Mouse (Mus musculus): ENCODE measurements around the gene Clrn3. TPM values are rescaled to one million over a fixed set of nuclear protein-coding genes. Genes with fewer than 3 reads are reported as not detected.

The Clrn3 gene
- polyA plus RNA-seq, 1 experiment from 2014 or later, result 0.13 TPM

GRCm38 (mm10) chr7:135526574-135527152 is 1.8 kb downstream of the Clrn3 start:
- no peaks in the 10 kb centered on the region for H3K27me3 ChIP-seq (ENCODE audit: control insufficient read depth, insufficient read depth, low read length)
- H3K27ac ChIP-seq (ENCODE audit: low read length), result no peak overlapping the region
- WGBS, result 74% methylated on average over 3 of the region's 3 CpGs
- H3K36me3 ChIP-seq (ENCODE audit: control insufficient read depth, insufficient read depth), result no peaks in the 10 kb centered on the region
- no peak for ATAC-seq (replicated peaks; ENCODE audit: extremely low read depth, insufficient read depth, low FRiP score)
- H3K4me3 ChIP-seq (ENCODE audit: low read length), result no peak overlapping the region
- H3K4me2 ChIP-seq (ENCODE audit: low read depth, low read length), result no peak overlapping the region
- H3K9ac ChIP-seq (ENCODE audit: low read length), result no peak overlapping the region
- no peaks in the 10 kb centered on the region for H3K4me1 ChIP-seq (ENCODE audit: control insufficient read depth, insufficient read depth, low read length)
- no peaks in the 10 kb centered on the region for H3K9me3 ChIP-seq (replicated peaks; ENCODE audit: control insufficient read depth, low read length)

DNA sequence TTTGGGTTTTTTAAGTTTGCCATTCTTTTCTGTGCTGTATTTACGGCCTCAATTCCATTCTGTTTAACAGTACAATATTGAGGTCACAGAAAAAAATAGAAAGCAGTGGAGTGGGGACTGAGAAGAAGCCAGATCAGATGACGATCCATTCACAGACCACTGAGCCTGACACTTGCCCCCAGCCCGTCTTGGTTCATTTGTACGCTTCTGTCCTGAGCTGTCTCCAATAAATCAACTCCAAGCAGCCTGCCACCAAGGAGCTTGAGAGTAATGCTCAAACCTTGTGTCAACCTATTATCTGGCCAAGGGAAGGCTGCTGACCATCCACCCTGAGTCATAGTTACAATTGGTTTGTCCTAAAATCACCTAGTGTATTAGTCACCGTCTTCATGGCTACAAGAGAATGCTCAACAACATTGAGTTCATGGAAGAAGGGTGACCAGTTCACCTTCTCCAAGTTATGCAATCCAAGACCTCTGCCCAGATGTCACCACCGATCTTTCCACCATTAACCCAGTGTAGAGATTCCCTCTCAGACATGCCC is 4.0 kb downstream of the Clrn3 start:
- 80% methylated on average over 6 of the region's 6 CpGs for WGBS
- H3K4me2 ChIP-seq (ENCODE audit: low read depth, low read length), result no peak overlapping the region
- no peaks in the 10 kb centered on the region for H3K27me3 ChIP-seq (ENCODE audit: control insufficient read depth, insufficient read depth, low read length)
- H3K27ac ChIP-seq (ENCODE audit: low read length), result no peak overlapping the region
- H3K36me3 ChIP-seq (ENCODE audit: control insufficient read depth, insufficient read depth), result no peaks in the 10 kb centered on the region
- no peaks in the 10 kb centered on the region for H3K4me1 ChIP-seq (ENCODE audit: control insufficient read depth, insufficient read depth, low read length)
- ATAC-seq (replicated peaks; ENCODE audit: extremely low read depth, insufficient read depth, low FRiP score), result no peak
- H3K9me3 ChIP-seq (replicated peaks; ENCODE audit: control insufficient read depth, low read length), result no peaks in the 10 kb centered on the region
- H3K4me3 ChIP-seq (ENCODE audit: low read length), result no peak overlapping the region
- no peak overlapping the region for H3K9ac ChIP-seq (ENCODE audit: low read length)

- Histone ChIP-seq H3K27me3 (ENCODE audit: control insufficient read depth, insufficient read depth, low read length) (no peaks in the 10 kb centered on the region), H3K27ac (ENCODE audit: low read length) (no peak overlapping the region), H3K9me3 (replicated peaks; ENCODE audit: control insufficient read depth, low read length) (no peaks in the 10 kb centered on the region), H3K4me2 (ENCODE audit: low read depth, low read length) (no peak overlapping the region), H3K4me3 (ENCODE audit: low read length) (no peak overlapping the region), H3K4me1 (ENCODE audit: control insufficient read depth, insufficient read depth, low read length) (no peaks in the 10 kb centered on the region), H3K9ac (ENCODE audit: low read length) (no peak overlapping the region), H3K36me3 (ENCODE audit: control insufficient read depth, insufficient read depth) (no peaks in the 10 kb centered on the region)
- no peak for ATAC-seq (replicated peaks; ENCODE audit: extremely low read depth, insufficient read depth, low FRiP score)
- 25% methylated on average over 4 of the region's 4 CpGs for WGBS
Observed at GRCm38 (mm10) chr7:135523981-135524380, 4.5 kb downstream of the Clrn3 start.

- H3K4me1 ChIP-seq (ENCODE audit: control insufficient read depth, insufficient read depth, low read length), result no peaks in the 10 kb centered on the region
- no peaks in the 10 kb centered on the region for H3K36me3 ChIP-seq (ENCODE audit: control insufficient read depth, insufficient read depth)
- H3K4me2 ChIP-seq (ENCODE audit: low read depth, low read length), result no peak overlapping the region
- 73% methylated on average over 15 of the region's 15 CpGs for WGBS
- no peak overlapping the region for H3K9ac ChIP-seq (ENCODE audit: low read length)
- H3K9me3 ChIP-seq (replicated peaks; ENCODE audit: control insufficient read depth, low read length), result no peaks in the 10 kb centered on the region
- ATAC-seq (replicated peaks; ENCODE audit: extremely low read depth, insufficient read depth, low FRiP score), result no peak
- no peaks in the 10 kb centered on the region for H3K27me3 ChIP-seq (ENCODE audit: control insufficient read depth, insufficient read depth, low read length)
- H3K4me3 ChIP-seq (ENCODE audit: low read length), result no peak overlapping the region
- H3K27ac ChIP-seq (ENCODE audit: low read length), result no peak overlapping the region
Observed at GRCm38 (mm10) chr7:135521755-135522512, 6.5 kb downstream of the Clrn3 start.

GRCm38 (mm10) chr7:135520241-135520640 is 8.2 kb downstream of the Clrn3 start:
- Histone ChIP-seq H3K36me3 (ENCODE audit: control insufficient read depth, insufficient read depth) (no peaks in the 10 kb centered on the region), H3K27me3 (ENCODE audit: control insufficient read depth, insufficient read depth, low read length) (no peaks in the 10 kb centered on the region), H3K9ac (ENCODE audit: low read length) (no peak overlapping the region), H3K4me1 (ENCODE audit: control insufficient read depth, insufficient read depth, low read length) (no peaks in the 10 kb centered on the region), H3K9me3 (replicated peaks; ENCODE audit: control insufficient read depth, low read length) (no peaks in the 10 kb centered on the region), H3K4me2 (ENCODE audit: low read depth, low read length) (no peak overlapping the region), H3K27ac (ENCODE audit: low read length) (no peak overlapping the region), H3K4me3 (ENCODE audit: low read length) (no peak overlapping the region)
- WGBS, result 55% methylated on average over 5 of the region's 5 CpGs
- ATAC-seq (replicated peaks; ENCODE audit: extremely low read depth, insufficient read depth, low FRiP score), result no peak

GRCm38 (mm10) chr7:135517191-135517590 is 11.3 kb downstream of the Clrn3 start:
- Histone ChIP-seq H3K4me2 (ENCODE audit: low read depth, low read length) (no peak overlapping the region), H3K4me1 (ENCODE audit: control insufficient read depth, insufficient read depth, low read length) (no peaks in the 10 kb centered on the region), H3K27me3 (ENCODE audit: control insufficient read depth, insufficient read depth, low read length) (no peaks in the 10 kb centered on the region), H3K9me3 (replicated peaks; ENCODE audit: control insufficient read depth, low read length) (no peaks in the 10 kb centered on the region), H3K27ac (ENCODE audit: low read length) (no peak overlapping the region), H3K9ac (ENCODE audit: low read length) (no peak overlapping the region), H3K4me3 (ENCODE audit: low read length) (no peak overlapping the region), H3K36me3 (ENCODE audit: control insufficient read depth, insufficient read depth) (no peaks in the 10 kb centered on the region)
- WGBS, result 48% methylated on average over 4 of the region's 4 CpGs
- ATAC-seq (replicated peaks; ENCODE audit: extremely low read depth, insufficient read depth, low FRiP score), result no peak

DNA sequence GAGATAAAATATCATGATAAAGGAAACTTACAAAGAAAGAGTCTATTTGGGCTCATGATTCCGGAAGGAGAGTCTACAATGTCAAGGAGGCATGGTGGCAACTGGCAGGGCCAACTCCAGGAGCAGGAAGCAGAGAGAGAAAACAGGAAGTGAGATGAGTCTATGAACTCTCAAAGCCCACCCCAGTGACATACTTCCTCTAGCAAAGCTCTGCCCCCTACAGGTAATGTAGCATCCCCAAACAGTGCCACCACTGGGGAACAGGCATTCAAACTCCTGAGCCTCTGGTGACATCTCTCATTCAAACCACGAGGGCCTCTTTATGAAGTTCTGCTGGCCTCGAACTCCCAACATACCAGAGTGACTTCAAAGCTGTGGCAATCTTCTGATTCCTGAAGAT is 16.7 kb downstream of the Clrn3 start:
- Histone ChIP-seq H3K4me3 (ENCODE audit: low read length) (no peak overlapping the region), H3K27ac (ENCODE audit: low read length) (no peak overlapping the region), H3K27me3 (ENCODE audit: control insufficient read depth, insufficient read depth, low read length) (no peaks in the 10 kb centered on the region), H3K4me2 (ENCODE audit: low read depth, low read length) (no peak overlapping the region), H3K4me1 (ENCODE audit: control insufficient read depth, insufficient read depth, low read length) (no peaks in the 10 kb centered on the region), H3K9me3 (replicated peaks; ENCODE audit: control insufficient read depth, low read length) (no peaks in the 10 kb centered on the region), H3K36me3 (ENCODE audit: control insufficient read depth, insufficient read depth) (no peaks in the 10 kb centered on the region), H3K9ac (ENCODE audit: low read length) (no peak overlapping the region)
- 70% methylated on average over 3 of the region's 3 CpGs for WGBS
- ATAC-seq (replicated peaks; ENCODE audit: extremely low read depth, insufficient read depth, low FRiP score), result no peak

DNA sequence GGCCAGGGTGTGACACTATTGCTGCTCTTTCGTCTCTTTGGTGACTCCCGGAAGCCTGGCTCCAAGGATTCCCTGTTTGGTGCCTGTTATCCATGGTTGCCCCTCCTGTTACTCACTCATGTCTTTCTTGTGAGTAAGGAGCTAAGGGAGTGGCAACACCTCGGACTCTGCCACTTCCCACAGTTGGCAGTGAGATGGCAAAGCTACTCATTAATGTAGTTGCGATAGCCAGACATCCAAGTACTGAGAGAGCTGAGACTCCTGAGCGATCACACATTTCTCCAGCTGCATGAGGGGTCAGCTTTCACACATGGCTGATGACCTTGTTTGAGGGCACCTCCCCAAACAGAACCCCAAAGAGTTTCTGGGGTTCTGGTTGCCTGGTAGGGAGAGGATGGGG is 18.0 kb downstream of the Clrn3 start:
- no peak overlapping the region for H3K27ac ChIP-seq (ENCODE audit: low read length)
- no peak overlapping the region for H3K4me3 ChIP-seq (ENCODE audit: low read length)
- H3K36me3 ChIP-seq (ENCODE audit: control insufficient read depth, insufficient read depth), result no peaks in the 10 kb centered on the region
- no peaks in the 10 kb centered on the region for H3K27me3 ChIP-seq (ENCODE audit: control insufficient read depth, insufficient read depth, low read length)
- no peaks in the 10 kb centered on the region for H3K4me1 ChIP-seq (ENCODE audit: control insufficient read depth, insufficient read depth, low read length)
- H3K9me3 ChIP-seq (replicated peaks; ENCODE audit: control insufficient read depth, low read length), result no peaks in the 10 kb centered on the region
- H3K4me2 ChIP-seq (ENCODE audit: low read depth, low read length), result no peak overlapping the region
- H3K9ac ChIP-seq (ENCODE audit: low read length), result no peak overlapping the region
- ATAC-seq (replicated peaks; ENCODE audit: extremely low read depth, insufficient read depth, low FRiP score), result no peak
- WGBS, result 80% methylated on average over 5 of the region's 5 CpGs

DNA sequence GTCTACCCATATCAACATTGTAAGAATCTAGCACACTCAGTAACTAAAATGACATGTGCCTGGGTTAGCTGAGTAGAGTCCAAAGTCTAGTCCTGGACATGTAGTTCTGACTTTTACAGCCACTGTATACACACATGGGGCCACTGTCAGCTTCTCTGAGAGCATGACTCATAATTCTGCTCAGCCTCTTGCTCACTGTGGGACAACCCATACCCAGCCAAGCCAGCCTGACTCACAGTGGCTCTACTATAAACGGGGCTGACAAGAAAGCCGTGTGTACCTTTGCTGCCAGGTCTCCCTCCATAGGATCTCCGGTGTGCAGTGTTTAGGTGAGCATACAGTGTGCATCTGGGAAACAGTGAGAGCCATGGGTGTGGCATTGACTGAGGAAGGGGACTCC is 19.2 kb downstream of the Clrn3 start:
- Histone ChIP-seq H3K4me1 (ENCODE audit: control insufficient read depth, insufficient read depth, low read length) (no peaks in the 10 kb centered on the region), H3K9ac (ENCODE audit: low read length) (no peak overlapping the region), H3K36me3 (ENCODE audit: control insufficient read depth, insufficient read depth) (no peaks in the 10 kb centered on the region), H3K4me3 (ENCODE audit: low read length) (no peak overlapping the region), H3K4me2 (ENCODE audit: low read depth, low read length) (no peak overlapping the region), H3K27ac (ENCODE audit: low read length) (no peak overlapping the region), H3K27me3 (ENCODE audit: control insufficient read depth, insufficient read depth, low read length) (no peaks in the 10 kb centered on the region), H3K9me3 (replicated peaks; ENCODE audit: control insufficient read depth, low read length) (no peaks in the 10 kb centered on the region)
- WGBS, result 76% methylated on average over 3 of the region's 3 CpGs
- ATAC-seq (replicated peaks; ENCODE audit: extremely low read depth, insufficient read depth, low FRiP score), result no peak

Measured in heart, embryonic 16.5 days (tissue).